Mouse (Mus musculus) embryonic fibroblast, embryonic 13.5 days (primary cell): Measurements from ENCODE around the gene Nhsl2. TPM values are rescaled to one million over a fixed set of nuclear protein-coding genes. Genes with fewer than 3 reads are reported as not detected.

ENCODE experiments used
- H3K27ac ChIP-seq: 2 replicates; pipeline ENCODE4 v1.5.1; 2012; ENCODE audit warnings: low read length, control low read depth, inconsistent platforms; ENCODE audit not compliant: insufficient read depth
- H3K4me1 ChIP-seq: 2 replicates; pipeline ENCODE4 v1.6.1; 2011; ENCODE audit warnings: low read length; ENCODE audit not compliant: control insufficient read depth, insufficient read depth
- H3K4me3 ChIP-seq: 2 replicates; pipeline ENCODE4 v1.5.1; 2011; ENCODE audit warnings: mild to moderate bottlenecking, control low read depth, low read length; ENCODE audit not compliant: insufficient read depth
- CTCF ChIP-seq: IDR thresholded peaks from 2 replicates; pipeline ENCODE4 v1.5.1; 2011; ENCODE audit warnings: mild to moderate bottlenecking, control low read depth, low read length, moderate library complexity, borderline replicate concordance; ENCODE audit not compliant: insufficient read depth
- POLR2A ChIP-seq: IDR thresholded peaks from 2 replicates; pipeline ENCODE4 v1.6.1; 2011; ENCODE audit warnings: low read depth, mild to moderate bottlenecking, control low read depth, low read length, moderate library complexity
- polyA plus RNA-seq: library from polyadenylated mRNA; stranded (reverse); fragments of >200 nt; gene quantifications from 2 replicates; pipeline ENCODE4 v1.2.4, GENCODE M21; 2011; ENCODE audit warnings: low read depth; ENCODE audit not compliant: missing spikeins, insufficient read length

Nhsl2 gene
- polyA plus RNA-seq, 1 experiment: 15.6 TPM

DNA sequence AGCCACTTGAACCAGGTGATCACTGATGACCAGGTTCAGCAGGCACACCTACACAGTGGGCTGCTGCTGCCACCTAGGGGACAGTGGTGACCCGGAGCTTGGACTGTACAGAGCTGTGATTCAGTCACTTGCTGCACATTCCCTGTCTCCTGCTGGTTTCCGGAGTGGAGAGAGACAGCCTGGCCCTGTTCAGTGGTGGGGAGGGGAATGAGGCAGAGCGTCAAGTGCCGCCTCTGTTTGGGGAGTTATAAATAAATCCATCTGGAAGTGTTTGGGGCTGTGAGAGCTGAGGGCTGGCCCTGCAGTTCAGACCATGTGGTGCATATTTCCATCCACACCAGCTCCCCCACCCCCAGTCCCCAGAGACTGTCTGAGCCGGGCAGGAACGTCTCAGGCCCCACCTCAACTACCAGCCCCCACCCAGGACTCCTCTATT, 93.3 kb downstream of the Nhsl2 start:
- H3K27ac ChIP-seq: peak overlapping the region; percentile 82
- H3K4me1 ChIP-seq: peaks cover 7% of the 10 kb centered on the region
- no peak overlapping the region for H3K4me3 ChIP-seq
- TF ChIP-seq CTCF: peak; percentile 94
- no peak for TF ChIP-seq POLR2A

DNA sequence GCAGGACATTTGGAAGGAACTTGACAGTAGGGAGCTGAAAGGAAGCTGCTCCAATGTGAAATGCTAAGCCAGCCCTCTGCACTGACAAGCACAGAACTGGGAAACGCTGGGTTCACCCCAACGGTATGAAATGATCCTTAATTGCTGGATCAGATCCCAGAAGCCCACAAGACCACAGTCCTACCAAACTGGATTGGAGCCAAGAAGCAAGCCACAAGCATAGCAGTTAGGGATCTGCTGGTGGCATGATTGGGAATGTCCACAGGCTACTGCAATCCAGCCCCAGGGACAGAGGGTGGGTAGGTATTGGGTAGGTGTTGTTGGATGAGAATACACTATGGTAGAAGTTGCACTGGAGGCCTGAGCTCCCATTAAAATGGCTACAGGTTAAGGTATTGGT, 94.6 kb downstream of the Nhsl2 start:
- TF ChIP-seq CTCF (no peak), POLR2A (no peak)
- no peak overlapping the region for H3K27ac ChIP-seq
- peaks cover 7% of the 10 kb centered on the region for H3K4me1 ChIP-seq
- H3K4me3 ChIP-seq: no peak overlapping the region

DNA sequence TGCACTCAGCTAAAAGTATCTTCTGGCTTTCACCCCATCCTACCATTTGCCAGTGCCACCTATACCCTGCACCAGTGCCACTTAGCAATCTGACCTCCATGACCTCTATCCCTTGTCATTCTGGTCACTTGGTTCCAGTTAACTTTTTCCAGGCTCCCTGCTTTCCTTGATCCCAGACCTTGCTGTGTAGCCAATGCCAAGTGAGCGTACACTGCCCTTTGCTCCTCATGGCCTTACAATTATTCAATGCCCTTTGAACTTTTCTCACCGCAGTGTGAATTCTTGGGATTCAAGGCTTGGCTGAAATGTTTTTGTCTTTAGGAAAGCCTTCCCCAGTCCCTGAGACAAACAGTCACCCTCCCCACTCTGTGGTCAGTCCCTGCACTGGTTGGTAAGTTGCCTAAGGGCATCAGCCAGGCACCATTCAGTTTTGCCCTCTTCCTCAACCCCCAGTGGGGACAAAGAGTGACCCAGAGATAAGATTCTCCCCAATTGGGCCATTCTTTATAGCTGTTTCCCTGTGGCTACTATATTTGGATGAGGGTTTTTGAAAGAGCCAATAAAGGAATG, 95.7 kb downstream of the Nhsl2 start:
- TF ChIP-seq POLR2A (no peak), CTCF (no peak)
- Histone ChIP-seq H3K4me3 (no peak overlapping the region), H3K4me1 (peaks cover 7% of the 10 kb centered on the region), H3K27ac (no peak overlapping the region)

DNA sequence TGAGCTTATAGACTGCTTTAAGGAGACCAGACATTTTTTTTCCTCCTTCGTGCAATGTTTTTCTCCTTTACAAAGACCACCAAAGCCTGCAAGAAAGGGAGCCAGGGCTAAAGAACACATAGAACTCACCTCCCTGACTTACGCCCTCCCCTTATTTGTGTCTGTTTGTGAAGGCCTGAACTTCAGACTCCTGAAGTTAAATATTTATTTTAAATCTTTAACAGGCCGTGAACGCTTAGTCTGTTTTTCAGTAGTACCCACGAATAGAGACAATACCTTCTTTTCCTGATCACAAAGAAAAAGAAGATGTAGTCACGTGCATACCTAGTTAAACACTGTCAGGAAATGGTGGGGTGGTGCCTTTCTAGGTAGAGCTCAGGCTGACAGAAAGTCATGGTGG, 103.3 kb downstream of the Nhsl2 start:
- H3K4me3 ChIP-seq: no peak overlapping the region
- no peak overlapping the region for H3K27ac ChIP-seq
- peaks cover 8% of the 10 kb centered on the region for H3K4me1 ChIP-seq
- TF ChIP-seq CTCF (no peak), POLR2A (no peak)

DNA sequence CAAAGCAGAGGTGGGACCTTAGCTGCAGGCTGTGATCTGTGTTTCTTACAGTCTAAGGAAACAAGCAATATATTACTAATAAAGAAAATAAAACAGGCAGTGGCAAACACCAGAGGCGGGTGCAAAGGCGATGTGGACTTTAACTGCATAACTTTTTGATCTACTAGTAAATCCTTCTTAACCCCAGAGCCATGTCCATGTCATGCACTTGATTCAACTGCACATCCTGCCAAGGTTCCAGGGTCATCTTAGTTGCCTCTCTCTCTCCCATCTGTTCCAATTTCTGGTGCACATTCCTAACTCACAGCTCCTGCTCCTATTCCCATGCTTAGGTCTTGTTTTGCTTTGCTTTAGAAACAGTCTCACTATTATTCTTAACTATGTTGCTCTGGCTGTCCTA, 104.1 kb downstream of the Nhsl2 start:
- TF ChIP-seq CTCF: no peak
- TF ChIP-seq POLR2A: no peak
- no peak overlapping the region for H3K4me3 ChIP-seq
- peak overlapping the region; percentile 46; the same call in 1 of the 2 replicates for H3K27ac ChIP-seq
- H3K4me1 ChIP-seq: peaks cover 12% of the 10 kb centered on the region

DNA sequence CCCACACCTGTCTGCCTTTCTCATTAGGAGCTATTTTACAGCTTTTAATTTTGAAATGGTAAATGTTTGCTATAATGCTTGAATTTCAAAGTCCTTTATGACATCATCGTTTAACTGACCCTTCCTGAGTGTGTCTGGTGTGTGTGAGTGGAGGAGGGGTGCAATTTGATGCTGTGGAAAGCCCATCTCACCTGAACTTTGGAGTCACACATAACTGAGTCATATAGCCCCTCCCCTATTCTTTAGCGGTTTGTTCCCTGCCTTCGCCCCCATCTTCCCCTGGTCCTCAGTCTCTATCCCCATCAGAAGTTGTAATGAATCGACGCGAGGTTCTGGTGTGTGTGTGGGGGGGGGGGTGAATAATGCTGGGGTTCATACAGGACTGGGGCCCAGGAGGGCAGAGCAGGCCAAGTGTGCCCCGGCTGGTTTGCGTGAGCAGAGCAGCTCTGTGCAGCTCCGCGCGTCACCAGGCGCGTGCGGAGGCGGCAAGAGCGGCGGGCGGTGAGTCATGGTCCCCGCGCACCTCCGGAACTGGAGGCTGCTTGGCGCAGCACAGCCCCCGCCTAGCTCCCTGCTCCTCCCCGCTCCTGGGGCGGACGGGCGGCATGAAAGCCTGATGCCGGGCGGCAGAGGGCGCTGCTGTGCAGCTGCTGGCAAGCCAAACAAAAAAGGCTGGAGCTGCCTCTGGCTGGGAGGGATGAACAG, 104.8 kb downstream of the Nhsl2 start:
- Histone ChIP-seq H3K4me3 (no peak overlapping the region), H3K4me1 (peaks cover 12% of the 10 kb centered on the region), H3K27ac (peak overlapping the region; percentile 46)
- TF ChIP-seq CTCF: peak; percentile 51; the same call in 1 of the 2 replicates
- TF ChIP-seq POLR2A: no peak

DNA sequence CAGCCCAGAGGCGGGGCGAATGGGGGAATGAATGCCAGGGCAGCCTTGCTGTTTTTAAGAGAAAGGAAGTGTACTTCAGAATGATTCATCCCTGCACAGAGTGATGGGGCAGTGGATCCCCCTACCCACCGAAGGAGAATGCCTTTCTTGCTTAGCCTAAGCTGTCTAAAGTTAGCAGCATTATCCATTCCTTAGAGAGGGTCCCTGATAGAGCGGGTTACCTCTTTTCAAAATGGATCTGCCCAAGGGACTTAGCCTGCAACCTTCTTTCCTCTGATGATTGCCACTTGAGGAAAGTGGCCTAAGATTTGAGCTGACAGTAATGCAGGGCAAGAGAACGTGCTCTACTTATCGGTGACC, 105.3 kb downstream of the Nhsl2 start:
- H3K4me1 ChIP-seq: peaks cover 12% of the 10 kb centered on the region
- peak overlapping the region; percentile 34 for H3K27ac ChIP-seq
- no peak overlapping the region for H3K4me3 ChIP-seq

DNA sequence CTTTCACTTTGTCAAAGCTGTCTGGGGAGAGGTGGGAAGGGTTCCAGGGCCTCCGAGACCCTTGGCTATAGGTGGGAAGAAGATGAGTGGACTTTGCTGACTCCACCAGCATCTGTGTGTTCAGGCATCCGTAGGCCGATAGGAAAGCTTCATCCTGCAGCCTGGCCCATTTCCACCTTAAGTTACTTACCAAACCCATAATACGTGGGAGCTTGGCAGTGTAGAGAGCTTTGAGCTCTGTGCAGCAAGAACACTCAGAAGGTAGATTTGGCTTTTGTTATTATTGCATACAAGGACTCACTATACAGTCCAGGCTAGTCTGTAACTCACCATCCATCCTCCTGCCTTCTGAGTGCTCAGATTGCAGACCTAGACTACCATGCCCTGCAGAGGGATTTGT, 112.7 kb downstream of the Nhsl2 start:
- no peak overlapping the region for H3K4me3 ChIP-seq
- H3K4me1 ChIP-seq: peaks cover 8% of the 10 kb centered on the region
- peak overlapping the region; percentile 31; the same call in 1 of the 2 replicates for H3K27ac ChIP-seq
- TF ChIP-seq POLR2A (no peak), CTCF (no peak)

More for the DNA sequence above, 105.3 kb downstream of the Nhsl2 start:
- TF ChIP-seq POLR2A (no peak), CTCF (no peak)

DNA sequence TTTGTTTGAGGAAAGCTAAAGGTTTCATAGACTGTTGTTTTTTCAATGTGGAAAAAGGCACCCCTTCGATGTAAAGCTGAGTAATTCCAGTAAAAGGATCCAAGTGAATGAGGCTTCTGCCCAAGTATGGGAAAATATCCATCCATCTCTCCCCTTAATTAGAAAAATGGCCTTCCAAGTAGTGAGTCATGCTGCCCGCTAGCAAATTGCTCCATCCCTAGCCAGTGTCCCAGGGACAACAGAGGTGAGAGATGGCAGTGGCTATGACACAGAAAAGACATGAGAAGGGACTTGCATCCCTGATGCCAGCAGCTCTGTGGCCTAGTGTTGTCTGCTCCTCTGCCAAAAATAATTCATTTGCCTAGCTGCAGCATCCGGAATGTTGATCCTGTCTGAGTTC, 114.5 kb downstream of the Nhsl2 start:
- TF ChIP-seq CTCF (no peak), POLR2A (no peak)
- peak overlapping the region; percentile 93 for H3K27ac ChIP-seq
- no peak overlapping the region for H3K4me3 ChIP-seq
- H3K4me1 ChIP-seq: peaks cover 4% of the 10 kb centered on the region; the same call in 1 of the 2 replicates

DNA sequence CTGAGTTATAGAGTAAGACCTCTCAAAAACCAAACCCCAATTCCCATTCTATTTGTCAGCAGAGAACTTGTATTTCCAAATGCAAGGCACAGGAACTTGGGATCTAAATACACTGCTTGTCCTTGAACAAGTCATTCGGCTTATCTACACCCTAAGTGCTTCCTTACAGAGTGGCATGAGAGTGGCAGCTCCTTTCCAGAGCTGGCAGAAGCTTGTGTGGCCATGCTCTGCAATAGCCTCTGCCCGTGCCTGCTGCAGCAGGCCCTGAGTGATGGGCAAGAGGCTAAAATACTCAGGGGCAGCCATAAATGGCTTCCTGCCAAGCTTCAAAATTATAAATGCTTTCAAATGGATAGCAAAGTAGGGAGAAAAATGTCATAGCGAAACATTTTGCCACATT, 123.8 kb downstream of the Nhsl2 start:
- Histone ChIP-seq H3K4me1 (no peaks in the 10 kb centered on the region), H3K27ac (no peak overlapping the region), H3K4me3 (no peak overlapping the region)
- TF ChIP-seq CTCF: no peak
- no peak for TF ChIP-seq POLR2A

DNA sequence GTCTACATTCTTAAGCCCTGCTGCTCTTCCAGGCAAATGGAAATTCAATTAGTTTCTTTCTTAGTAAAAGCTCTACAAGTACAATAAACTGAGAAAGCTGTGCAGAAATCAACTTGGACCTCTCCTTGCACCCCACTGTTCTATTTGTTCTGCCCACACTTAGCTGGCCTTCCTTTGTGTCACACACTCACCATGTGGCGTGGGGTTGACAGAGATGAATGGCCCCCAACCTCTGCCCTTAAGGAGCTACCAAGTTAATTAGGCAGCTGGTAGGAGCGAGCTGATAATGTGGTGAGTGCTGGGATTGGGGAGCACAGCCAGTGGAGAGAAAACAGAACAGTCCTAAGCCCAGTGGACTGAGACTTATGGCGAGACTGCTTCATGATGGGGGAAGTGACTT, 127.7 kb downstream of the Nhsl2 start:
- Histone ChIP-seq H3K27ac (no peak overlapping the region), H3K4me3 (no peak overlapping the region), H3K4me1 (no peaks in the 10 kb centered on the region)
- TF ChIP-seq CTCF (no peak), POLR2A (no peak)
